Mouse (Mus musculus) retina, postnatal 7 days (tissue): Measurements from ENCODE around the gene Fgf13.
A peak's percentile ranks its signal among the peaks of the same experiment; 100 is the strongest.

ENCODE experiments used
- DNase-seq: peaks from one replicate; pipeline ENCODE4 v3.0.0-alpha.2; 2012; ENCODE audit warnings: low read depth, low spot score

Fgf13 gene

DNA sequence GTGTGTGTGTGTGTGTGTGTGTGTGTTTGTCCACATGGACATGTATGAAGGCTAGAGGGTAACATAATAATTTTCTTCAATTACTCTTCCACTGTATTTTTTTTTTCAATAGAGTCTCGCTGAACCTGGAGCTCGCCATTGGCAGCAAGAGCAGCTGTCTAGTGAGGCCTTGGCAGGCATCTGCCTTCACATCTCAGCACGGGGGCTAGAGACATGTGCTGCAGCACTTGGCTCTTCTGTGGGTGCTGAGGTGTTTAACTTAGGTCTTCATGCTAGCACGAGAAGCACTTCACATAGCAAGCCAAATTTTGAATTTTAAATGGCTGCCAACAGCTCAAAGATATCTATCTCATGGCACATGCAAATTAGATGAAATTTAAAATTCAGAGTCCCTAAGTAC lies 380.9 kb downstream of the Fgf13 start:
- DNase-seq = no peak

DNA sequence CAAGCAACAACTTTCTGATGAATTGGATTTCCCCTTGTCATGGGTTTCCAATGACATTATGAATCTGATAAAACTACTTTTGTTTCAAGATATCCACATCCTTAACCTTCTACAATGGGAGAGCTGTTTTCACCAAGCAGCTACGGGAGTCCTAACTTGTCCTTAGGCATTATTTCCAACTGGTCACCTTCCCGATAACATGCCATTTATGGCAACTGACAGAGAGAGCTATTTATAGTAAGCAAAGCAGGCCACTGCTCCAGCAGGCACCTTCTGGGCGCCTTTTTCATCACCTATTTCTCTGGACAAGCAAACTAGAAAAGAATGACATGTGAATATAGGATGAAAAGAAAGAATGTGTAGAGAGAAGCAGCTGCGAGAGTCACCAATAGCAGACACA lies 385.5 kb downstream of the Fgf13 start:
- DNase-seq = no peak

DNA sequence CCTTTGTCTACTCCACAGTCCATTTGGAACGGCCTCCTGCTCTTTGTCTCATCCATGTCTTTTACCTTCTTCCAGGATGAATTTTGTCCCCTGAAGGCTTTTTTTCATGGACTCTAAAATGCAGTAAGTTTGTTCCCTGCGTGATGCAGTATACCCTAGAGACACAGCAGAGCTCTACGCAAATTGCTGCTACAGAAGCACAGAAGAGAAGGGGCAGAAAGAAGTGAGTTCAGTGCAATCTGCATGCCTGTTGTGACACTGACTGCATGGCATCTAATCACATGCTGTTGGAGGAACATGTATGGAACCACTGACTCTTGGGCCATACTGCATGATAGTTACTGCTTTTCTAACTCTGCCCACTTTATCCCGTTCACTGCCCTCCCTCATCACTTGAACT lies 388.2 kb downstream of the Fgf13 start:
- no peak for DNase-seq

DNA sequence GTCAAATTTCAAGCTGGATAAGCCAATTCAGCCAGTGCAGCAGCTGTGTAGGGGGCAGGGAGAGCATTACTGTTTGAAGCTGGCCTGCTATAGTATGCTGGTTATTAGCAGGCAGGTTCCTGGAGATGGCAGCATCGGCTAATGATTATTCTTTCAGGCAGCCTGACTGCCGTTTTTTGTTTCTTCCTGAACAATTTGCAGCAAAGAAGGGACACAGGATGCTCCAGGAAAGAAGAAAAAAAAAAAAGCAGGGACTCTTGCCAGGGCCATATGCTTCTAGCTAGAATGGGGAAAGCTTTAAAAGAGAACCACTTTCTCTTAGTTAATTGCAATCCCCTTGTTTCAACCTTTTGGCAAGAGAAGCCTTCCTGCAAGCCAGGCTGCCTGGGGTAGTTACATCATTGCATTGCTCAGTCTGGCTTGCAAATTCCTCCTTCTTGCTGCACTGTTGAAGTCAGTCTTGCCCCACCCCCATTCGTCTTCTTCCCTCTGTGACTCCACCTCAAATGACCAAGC lies 388.7 kb downstream of the Fgf13 start:
- DNase-seq = peak; percentile 31

DNA sequence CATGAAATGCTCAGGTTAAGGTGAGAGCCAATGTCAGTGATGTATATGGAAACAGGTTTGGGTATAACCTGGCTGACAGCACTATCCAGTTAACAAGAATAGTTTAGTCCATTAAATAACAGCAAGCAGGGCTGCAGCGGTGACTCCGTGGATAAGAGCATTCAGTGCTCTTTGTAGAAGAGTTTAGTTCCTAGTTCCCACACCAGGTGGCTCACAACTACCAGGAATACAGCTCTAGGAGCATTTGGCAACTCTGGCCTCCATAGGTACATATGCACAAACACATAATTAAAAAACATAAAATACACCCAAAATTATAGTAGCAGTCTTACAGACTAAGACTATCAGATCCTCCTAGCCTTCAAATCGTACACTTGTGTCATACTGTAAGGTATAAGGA lies 390.2 kb downstream of the Fgf13 start:
- no peak for DNase-seq

DNA sequence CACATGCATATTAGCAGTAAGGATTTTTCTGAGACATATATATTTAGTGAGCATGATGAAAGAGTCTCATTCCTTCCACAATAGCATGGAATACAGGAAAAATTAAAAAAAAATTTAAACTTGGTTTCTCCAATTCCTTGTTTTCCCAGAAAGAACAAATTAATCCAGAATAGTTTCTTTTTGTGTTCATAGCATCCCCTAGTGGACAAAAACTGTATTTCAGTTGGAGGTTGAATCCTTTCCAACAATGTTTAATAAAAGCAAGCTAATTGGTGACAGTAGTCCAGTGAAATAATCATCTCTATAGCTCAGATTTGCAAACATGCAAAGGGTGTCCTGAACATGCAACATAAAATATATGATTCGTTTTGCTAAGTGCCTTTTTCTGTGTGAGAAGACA lies 395.7 kb downstream of the Fgf13 start:
- DNase-seq = peak; percentile 27

DNA sequence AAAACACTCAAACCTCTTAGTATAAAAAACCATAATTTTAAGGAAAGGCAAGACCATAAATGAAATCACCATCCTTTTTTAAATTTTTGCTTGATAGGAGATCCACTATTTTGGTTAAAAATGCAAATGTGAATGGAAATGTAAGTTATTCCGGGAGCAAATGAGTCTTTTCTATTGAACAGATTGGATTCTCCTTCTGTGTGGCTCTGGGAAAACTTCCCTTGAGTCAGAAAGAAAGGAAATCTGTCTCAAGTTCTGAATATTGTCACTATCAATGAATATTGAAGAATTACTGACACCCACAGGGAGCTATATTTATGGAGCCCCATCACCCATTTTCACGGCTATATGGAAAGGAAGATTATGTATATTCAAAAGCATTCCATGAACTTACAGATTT lies 401.1 kb downstream of the Fgf13 start:
- no peak for DNase-seq

DNA sequence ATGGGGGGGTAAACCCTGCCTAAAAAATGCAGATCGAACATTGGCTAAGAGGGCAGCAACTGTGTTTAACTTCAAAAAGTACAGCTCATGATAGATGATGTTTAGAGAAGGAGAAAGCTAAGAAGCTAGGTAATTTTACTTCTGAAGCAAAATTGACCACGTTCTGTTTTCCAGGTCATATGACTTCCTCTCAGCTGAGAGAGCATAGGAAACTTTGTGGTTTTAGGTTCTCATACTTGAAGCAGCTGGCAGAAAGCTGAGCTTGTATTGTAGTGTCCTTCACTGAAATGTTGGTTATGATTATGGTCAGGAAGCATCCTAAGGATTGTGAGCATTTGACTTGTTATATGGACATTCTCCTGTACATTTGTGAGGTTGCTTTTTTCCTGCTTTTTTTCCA lies 425.9 kb downstream of the Fgf13 start:
- no peak for DNase-seq

DNA sequence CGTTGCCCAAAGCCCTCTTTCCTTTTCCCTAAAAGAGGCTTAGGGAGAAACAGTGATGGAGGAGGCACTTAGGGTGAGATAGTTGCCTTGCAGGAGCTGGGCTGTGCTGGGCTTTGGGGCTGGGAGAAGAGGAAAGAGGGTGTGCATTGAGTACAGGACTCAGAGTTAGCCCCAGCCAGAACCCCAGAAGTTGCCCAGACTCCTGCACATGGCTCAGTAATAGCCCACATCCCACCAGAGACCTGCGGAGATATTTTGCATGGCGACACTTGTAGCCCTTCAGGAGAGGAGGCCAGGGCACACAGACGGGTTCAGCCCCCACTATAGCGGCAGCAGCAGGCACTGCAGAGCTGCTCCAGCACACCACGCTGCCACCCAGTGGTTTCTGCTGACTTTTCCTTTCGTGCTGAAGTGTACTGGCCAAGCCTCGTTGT lies 432.9 kb downstream of the Fgf13 start:
- DNase-seq = peak; percentile 16

DNA sequence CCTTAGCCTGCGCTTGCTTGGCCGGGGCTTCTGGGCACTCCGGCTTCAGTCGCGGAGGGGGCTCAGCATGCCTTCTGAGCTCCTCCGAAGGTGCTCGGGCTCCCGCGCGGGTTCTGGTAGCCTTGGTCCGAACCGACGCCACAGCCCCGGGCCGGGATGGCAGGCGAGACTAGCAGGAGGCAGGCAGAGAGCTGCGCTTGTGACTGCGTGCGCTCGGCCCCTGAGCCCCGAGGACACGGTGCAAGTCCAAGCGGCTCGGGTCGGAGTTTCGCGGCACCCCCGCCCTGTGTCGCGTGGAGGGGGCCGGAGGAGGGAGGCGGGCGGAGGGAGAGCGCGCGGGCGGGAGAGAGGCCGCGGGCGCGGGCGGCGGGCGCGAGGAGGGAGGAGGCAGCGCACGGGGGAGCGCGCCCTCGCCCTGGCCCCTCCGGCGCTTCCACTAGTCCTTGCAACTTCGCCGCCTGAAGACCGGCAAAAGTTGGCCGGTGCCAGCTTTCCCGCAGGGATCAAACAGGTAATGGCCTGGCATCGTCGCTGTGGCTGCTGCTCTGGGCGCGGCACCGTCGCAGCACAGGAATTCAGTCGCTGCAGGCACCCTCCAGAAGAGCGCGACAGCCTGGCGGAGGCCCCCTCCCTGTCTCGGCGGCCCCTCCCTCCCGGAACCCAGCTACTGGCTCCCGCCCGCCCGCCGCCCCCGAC lies 433.6 kb downstream of the Fgf13 start:
- DNase-seq = peak; percentile 13

DNA sequence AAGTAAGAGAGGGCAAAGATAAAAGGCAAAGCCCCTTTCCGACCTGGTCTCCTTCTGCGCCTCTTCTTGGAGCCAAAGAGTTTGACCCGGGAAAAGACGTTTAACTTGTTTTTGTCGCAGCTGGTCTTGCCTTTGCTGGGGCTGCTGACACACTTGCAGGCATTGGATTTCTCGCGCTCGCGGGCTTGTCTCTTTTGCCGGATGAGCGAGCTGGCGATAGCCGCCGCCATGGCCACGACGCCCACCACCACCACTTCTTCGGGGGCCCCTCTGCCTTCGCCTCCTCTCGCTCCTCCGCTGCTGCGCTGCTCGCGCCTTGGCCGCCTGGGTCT lies 434.1 kb downstream of the Fgf13 start:
- peak; percentile 1 for DNase-seq

DNA sequence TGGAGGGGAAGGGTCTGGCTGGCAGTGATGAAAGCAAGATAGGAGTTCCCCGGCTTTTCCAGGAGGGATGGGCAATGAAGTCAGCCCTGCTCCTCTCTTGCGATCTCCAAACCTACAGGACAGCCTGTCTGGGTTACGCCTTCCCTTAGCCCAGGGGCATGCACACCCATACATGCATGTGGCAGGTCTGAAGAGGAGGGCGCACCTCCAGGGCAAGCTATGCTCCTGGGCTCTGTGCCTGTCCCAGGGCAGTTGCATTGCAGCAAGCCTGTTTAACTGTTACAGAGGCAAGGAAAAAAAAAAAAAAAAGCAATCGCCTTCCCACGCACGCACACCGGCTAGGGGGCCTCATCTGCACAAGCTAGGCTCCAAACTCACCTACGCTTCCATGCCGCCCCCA lies 434.5 kb downstream of the Fgf13 start:
- peak; percentile 0 for DNase-seq

DNA sequence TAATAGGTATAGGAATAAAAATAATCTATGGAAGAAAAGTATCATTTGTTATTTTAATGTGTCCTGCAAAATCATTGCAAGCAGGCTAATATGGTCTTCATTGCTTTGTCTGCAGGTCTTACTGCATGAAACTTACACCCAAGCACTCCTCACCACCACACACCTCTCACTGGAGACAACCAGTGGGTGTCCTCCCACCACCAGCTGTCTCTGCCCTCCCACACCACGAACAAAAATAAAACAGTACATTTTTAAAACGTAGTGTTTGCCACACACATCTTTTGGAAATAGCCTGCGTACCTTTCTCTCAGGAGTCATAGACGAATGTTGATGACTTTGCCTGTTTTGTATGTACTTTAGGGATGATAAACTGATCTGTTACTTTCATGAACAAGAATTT lies 441.2 kb downstream of the Fgf13 start:
- DNase-seq = no peak

DNA sequence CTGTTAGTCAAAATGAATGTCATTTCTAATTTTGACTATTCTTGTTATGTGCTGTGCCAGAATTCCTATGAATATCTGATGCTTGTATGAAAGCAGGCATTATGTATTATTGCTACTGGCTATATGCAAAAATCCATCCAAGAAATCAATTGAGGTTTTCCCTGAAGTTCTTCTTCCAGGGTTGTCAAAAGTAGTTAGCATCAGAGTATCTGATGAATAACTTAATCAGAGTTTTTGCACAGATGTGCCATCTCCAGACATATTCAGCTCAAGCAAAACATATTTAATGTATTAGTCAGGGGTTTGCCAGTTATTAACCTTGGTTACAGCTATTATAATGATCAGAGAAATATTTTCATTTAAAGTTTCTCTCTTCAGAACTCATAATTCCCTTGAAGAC lies 454.7 kb downstream of the Fgf13 start:
- DNase-seq = no peak

DNA sequence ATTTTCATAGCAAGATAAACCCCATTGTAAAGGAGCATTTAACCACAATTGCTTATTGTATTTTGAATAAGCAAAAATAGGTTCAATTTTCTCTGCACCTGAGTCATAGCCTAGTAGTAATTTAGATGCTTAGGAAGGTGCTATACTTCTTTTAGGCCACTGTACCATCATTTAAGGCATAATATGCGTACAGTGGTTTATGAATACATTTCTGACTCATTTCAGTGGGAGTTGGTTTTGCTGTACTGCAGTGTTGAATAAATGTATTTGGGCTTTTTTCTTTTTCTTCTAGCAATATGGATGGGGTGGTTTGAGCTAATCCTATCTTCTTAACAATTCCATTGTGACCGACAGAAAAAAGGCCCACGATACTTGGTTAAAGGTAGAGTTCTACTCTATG lies 481.9 kb downstream of the Fgf13 start:
- no peak for DNase-seq

DNA sequence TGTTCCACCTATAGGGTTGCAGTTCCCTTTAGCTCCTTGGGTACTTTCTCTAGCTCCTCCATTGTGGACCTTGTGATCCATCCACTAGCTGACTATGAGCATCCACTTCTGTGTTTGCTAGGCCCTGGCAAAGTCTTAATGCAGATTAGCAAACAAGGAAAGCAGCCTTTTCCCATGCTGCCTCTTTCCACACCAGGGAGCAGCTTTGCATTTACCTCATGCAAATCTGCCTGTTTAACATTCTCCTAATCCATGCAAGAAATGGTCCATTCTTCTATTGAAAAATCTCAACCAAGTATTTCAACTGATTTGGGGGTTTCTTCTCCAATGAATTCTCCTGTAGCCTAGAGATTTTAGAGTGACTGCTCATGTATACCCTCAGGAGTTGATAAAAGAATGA lies 487.4 kb downstream of the Fgf13 start:
- no peak for DNase-seq

DNA sequence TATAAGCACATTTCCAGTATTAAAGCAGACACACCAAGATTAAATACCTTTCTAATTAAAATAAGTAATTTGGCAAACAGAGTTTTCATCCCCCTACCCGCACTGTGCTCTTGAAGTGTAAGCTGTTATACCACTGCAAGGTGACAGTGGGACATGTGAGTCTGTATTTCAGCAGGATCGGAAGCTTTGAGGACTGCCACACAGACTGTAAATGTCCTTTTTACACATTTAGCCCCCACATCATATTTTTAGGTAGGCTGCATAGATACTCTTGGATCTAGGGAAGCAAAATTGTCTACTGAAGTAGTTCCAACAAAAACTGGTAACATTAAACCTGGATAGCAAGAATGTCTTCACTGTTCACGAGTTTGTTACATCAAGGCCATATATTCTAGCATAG lies 495.8 kb downstream of the Fgf13 start:
- no peak for DNase-seq

DNA sequence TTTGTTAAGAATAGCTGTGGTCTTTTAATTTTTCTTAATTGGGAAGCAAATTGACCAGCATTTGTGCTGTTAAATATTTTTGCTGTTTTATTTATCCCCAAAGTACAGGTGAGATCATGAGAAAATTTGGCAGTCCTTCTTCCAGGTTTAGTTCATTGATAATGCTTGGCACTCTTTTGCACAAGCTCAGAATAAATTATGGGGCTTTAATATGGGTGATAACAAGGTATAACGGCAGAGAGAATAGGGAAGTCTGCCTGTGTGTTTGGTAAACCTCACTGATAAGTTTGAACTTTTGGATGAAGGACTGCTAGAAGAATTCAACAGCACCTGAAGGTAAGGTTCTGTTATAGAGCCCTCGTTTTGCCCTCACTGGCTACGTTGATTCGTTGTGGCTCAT lies 504.7 kb downstream of the Fgf13 start:
- no peak for DNase-seq

DNA sequence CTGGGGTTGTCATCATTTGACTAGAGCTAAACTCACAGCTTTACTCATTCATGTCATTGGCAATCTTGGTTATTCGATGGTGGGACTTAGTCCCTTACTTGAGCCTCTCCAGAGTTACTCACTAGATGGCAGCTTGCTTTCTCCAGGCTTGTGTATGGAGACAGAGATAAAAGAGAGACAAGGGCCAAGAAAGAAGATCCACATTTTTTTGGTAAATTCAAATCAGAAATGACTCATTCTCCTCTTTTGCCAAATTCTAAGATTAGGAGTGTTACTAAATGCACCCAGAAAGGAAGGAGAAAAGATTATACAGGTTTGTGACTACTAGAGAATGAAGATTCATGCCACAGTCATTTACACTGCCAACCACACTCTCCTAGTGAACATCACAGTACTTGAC lies 532.9 kb downstream of the Fgf13 start:
- DNase-seq = no peak
